Mouse (Mus musculus): ENCODE measurements at regions not wholly inside any gene's neighbourhood (a gene's known extent, or its start where the extent isn't known, plus 50 kb on each side); places are given as distances from the start of the nearest gene placed in this dataset.

GRCm38 (mm10) chr12:80021030-80021473 is 91.8 kb downstream of the Zfp36l1 start:
- no peak for ATAC-seq (replicated peaks; ENCODE audit: low FRiP score, poor library complexity, severe bottlenecking)

GRCm38 (mm10) chr12:80018086-80018485 is 94.7 kb downstream of the Zfp36l1 start:
- no peak for ATAC-seq (replicated peaks; ENCODE audit: low FRiP score, poor library complexity, severe bottlenecking)

DNA sequence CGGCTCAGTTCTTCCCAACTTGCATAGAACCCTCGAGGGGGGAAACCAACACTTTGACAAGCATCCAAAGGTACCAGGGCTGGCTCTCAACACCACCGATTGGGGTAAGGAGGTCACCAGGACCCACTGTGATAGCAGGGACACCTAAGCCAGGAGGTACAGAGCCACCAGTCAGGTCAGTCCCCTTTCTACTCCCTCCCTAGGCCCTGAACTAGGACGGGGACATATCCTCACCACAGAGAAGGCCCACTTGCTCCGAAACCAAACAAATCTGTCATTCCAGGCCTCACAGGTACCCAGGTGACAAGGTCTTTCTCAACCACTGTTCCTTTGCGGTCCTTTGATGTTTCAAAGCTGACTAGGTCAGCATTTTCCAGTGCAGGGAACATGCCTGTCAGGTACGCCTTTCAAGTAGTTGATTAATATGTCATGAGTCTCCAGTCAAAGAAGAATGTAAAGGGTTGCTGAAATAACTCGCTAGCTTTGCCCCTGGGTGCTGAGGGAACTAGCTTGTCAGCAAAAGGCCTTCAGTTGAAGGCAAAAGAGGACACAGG is 95.4 kb downstream of the Zfp36l1 start:
- no peak for ATAC-seq (replicated peaks; ENCODE audit: low FRiP score, poor library complexity, severe bottlenecking)

DNA sequence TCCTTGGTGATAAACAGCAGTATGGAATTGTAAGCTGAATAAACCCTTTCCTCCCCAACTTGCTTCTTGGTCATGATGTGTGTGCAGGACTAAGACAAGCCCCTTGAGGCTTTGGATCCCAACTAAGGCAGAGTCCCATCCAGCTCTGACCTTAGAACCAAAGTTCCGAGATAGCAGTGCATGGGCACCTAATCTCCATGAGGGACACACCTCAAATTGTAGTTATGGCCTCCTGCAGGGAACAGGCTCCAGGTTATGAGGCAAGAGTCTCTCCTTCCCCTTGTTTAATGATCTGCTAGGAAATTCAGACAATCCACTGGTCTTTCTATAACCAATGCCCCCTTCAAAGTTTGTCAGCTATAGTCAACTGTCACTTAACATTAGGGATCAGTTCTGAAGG is 96.9 kb downstream of the Zfp36l1 start:
- ATAC-seq (replicated peaks; ENCODE audit: low FRiP score, poor library complexity, severe bottlenecking), result no peak

GRCm38 (mm10) chr12:80014598-80014983 is 98.2 kb downstream of the Zfp36l1 start:
- ATAC-seq (replicated peaks; ENCODE audit: low FRiP score, poor library complexity, severe bottlenecking), result peak; percentile 44; the same call in 1 of the 2 replicates

DNA sequence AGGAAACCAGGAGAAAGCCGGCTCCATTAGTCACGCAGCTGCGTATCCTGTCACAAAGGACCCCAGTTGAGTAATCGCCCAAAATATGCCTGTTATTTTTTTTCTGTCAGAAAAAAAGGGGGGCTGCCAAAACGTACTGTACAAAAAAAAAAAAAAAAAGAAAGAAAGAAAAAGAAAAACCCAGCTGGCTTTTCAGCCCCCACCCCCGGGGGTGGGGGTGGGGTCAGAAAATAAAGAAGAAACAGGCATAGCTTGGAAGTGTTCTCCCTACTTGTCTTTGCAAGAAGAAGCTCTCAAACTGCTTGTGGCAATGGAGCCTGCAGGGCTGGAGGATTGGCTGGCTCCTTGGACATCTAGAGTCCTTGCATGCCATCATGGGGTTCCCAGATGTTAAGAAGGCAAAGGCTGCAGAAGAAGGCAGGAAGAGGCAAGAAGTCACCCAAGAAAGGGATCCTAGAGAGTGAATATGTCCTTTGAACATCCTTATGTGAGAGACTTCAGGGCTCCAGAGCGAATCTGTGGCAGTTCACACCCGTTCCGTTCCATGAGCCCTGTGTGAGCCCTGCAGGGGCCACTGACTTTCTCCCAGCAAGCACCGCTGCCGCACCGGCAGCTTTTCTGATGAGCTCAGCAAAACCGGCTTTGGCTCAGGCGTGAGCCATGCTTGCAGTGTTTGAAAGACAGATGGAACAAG is 98.8 kb downstream of the Zfp36l1 start:
- ATAC-seq (replicated peaks; ENCODE audit: low FRiP score, poor library complexity, severe bottlenecking), result peak; percentile 77

DNA sequence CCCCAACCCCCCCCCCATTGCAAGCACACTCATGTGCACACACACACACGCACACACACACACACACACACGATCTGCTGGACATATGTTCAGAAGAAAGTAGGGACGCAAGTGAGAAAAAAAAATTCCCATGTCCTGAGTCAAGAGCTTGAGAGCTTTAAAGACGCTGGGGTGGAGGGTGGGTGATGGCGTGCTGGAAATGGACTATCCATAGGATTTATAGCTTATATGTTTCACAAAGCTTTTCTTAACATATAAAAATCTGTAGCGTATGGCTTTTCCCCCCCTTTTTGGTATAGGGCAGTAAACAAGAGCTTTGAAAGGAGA is 99.3 kb downstream of the Zfp36l1 start:
- no peak for ATAC-seq (replicated peaks; ENCODE audit: low FRiP score, poor library complexity, severe bottlenecking)

- ATAC-seq (replicated peaks; ENCODE audit: low FRiP score, poor library complexity, severe bottlenecking), result no peak
Observed at GRCm38 (mm10) chr12:80011916-80012315, 100.9 kb downstream of the Zfp36l1 start.

DNA sequence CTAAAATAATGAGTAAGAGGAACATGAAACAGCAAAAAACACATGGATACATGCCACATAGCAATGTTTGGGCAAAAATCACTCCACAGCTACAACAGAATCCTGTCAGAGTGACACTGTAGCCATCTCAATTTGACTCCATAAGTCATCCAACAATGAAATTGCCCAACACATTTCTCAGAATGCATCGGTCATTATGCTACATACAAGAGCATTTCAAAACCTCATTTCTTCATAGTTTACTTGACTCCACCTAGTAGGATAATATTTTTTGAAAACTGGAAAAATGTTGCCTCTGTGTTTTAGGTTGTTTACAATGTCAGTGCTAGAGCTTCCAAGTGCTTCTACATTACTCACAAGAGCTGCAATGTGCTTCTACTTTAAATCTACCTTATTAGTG is 101.9 kb downstream of the Zfp36l1 start:
- ATAC-seq (replicated peaks; ENCODE audit: low FRiP score, poor library complexity, severe bottlenecking), result no peak

DNA sequence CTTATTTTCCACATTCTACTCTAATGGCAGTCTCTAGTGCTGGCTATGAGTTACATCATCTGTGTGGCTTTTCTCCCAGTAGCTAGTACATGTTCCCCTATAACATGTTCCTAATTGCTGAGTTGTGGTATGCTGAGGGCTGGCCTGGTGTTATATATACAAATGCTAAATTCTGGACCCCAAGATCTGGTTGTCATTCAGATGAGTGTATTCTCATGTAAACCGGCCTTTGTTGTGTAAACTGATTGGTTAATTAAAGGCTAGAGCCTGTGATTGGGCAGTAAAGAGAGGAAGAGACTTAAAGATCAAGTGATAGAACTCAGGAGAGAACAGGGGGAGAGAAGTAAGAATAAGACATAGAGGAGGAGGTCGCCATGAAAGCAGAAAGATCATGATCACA is 102.6 kb downstream of the Zfp36l1 start:
- no peak for ATAC-seq (replicated peaks; ENCODE audit: low FRiP score, poor library complexity, severe bottlenecking)

DNA sequence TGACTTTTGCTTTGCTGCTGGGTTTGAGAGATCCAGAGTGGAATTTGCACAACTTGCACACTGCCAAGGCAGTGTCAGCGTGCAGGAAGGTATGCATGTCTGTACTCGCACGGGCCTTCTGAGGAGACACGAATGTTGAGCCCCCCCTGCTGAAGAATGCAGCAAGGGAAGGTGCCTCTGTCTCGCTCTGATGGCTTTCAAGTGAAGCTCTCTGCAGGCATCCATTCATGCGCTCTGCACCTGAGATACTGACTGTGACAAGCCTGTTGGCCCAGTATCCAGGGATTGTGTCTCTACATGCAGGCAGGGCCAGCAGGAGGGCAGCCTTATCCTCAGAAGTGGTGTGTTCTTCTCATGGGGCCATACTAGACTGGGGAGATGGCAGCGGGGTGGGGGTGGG is 105.0 kb downstream of the Zfp36l1 start:
- ATAC-seq (replicated peaks; ENCODE audit: low FRiP score, poor library complexity, severe bottlenecking), result no peak

- ATAC-seq (replicated peaks; ENCODE audit: low FRiP score, poor library complexity, severe bottlenecking), result no peak
Observed at GRCm38 (mm10) chr12:80005227-80005919, 107.4 kb downstream of the Zfp36l1 start.

GRCm38 (mm10) chr12:80004575-80004974 is 108.2 kb downstream of the Zfp36l1 start:
- no peak for ATAC-seq (replicated peaks; ENCODE audit: low FRiP score, poor library complexity, severe bottlenecking)

GRCm38 (mm10) chr12:80003486-80003885 is 109.3 kb downstream of the Zfp36l1 start:
- no peak for ATAC-seq (replicated peaks; ENCODE audit: low FRiP score, poor library complexity, severe bottlenecking)

GRCm38 (mm10) chr12:80002474-80003125 is 110.2 kb downstream of the Zfp36l1 start:
- ATAC-seq (replicated peaks; ENCODE audit: low FRiP score, poor library complexity, severe bottlenecking), result no peak

GRCm38 (mm10) chr12:80001794-80002193 is 111.0 kb downstream of the Zfp36l1 start:
- ATAC-seq (replicated peaks; ENCODE audit: low FRiP score, poor library complexity, severe bottlenecking), result no peak

GRCm38 (mm10) chr12:79999868-80000370 is 112.9 kb downstream of the Zfp36l1 start:
- no peak for ATAC-seq (replicated peaks; ENCODE audit: low FRiP score, poor library complexity, severe bottlenecking)

- no peak for ATAC-seq (replicated peaks; ENCODE audit: low FRiP score, poor library complexity, severe bottlenecking)
Observed at GRCm38 (mm10) chr12:79998788-79999187, 114.0 kb downstream of the Zfp36l1 start.

DNA sequence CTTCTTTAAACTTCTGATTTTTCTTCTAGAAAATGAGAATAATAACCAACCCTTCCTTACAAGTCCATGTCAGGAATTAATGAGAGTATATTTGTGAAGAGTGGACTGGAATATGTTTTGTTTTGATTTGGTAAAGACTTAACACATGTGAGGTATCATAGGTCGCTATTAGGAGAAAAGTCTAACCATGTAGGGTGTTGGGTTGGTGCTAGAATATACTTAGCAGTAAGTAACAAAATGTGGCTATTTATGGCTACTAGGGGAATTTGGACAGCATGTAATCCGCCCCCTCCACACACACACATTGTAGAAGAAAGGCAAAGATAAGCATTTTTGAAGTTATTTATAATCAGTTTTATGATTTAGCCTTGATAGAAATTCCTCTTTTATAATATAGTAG is 114.5 kb downstream of the Zfp36l1 start:
- no peak for ATAC-seq (replicated peaks; ENCODE audit: low FRiP score, poor library complexity, severe bottlenecking)

DNA sequence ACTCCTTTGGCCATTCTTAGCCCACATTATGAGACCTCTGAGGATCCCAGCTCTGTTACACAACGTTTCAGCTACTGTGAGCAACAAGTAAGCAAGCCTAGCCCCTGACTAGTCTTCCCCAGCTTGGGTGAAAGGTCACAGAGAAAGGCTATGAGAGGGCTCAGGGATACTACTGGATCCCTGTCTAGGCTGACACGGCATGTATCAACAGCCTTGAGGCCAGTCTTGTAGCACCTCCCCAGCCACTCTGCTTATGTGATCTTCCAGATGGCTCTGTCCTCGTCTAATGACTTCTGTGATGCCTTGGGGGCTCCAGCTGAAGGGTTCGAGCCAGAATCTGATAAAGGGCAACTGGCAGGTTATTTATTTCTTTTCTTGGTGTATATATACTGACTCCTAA is 115.6 kb downstream of the Zfp36l1 start:
- no peak for ATAC-seq (replicated peaks; ENCODE audit: low FRiP score, poor library complexity, severe bottlenecking)
